Mouse (Mus musculus) olfactory bulb, adult 2 months (tissue): ENCODE measurements around the gene Apon.
"Not testable (repeated sequence)": the region's sequence is repeated elsewhere in the genome, so short reads cannot be mapped to it uniquely, and the experiment has no call there.

Source experiments
- CTCF ChIP-seq: fragments of 200-500 bp; IDR thresholded peaks from 2 replicates; pipeline ENCODE4 v1.5.1; 2012; ENCODE audit warnings: low read depth, mild to moderate bottlenecking, low read length, moderate library complexity; ENCODE audit not compliant: insufficient read depth
- POLR2A ChIP-seq: fragments of 200-500 bp; IDR thresholded peaks from 2 replicates; pipeline ENCODE4 v1.6.1; 2012; ENCODE audit warnings: mild to moderate bottlenecking, low read depth, low read length, moderate library complexity; ENCODE audit not compliant: insufficient read depth

- TF ChIP-seq POLR2A, CTCF: not testable (repeated sequence)
Measured at GRCm38 (mm10) chr10:128290594-128290993, 36.7 kb downstream of the Apon start.
